Mouse (Mus musculus): ENCODE data around the gene Col15a1. TPM values are rescaled to one million over a fixed set of nuclear protein-coding genes. Genes with fewer than 3 reads are reported as not detected.

Col15a1 gene
- polyA plus RNA-seq, 1 experiment, result 0.18 TPM

DNA sequence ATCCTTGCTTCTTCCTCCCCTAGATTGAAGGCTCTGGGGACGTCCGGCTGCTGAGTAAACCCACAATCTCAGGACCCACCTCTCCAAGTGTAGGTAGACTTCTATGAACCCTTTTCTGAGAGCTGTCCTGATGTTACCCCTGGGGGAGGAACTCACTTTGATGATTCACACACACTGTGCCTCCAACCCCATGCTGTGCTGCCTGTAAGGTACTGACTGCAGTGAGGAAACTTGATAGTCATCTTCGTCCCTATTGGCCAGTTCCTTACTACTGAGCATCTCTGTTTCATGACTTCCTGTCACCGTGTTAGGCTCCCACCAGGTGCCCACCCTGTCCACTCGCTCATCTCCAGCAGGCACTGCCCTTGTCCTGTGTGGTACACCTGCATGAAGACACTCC, 72.2 kb downstream of the Col15a1 start:
- no peak for TF ChIP-seq SRF (IDR thresholded peaks at IDR 0.05; ENCODE audit: control insufficient read depth, insufficient read length, low read depth)
- TF ChIP-seq USF1 (IDR thresholded peaks at IDR 0.05; ENCODE audit: low read depth), result no peak
- TF ChIP-seq POLR2AphosphoS2 (IDR thresholded peaks at IDR 0.05; ENCODE audit: insufficient read length, low read depth), result no peak
- no peak for TF ChIP-seq POLR2A (IDR thresholded peaks at IDR 0.05; ENCODE audit: insufficient read length, low read depth)
- TF ChIP-seq TCF12 (IDR thresholded peaks at IDR 0.05; ENCODE audit: insufficient read depth, poor library complexity, severe bottlenecking), result no peak
- TF ChIP-seq REST (IDR thresholded peaks at IDR 0.05; ENCODE audit: insufficient read depth, insufficient read length), result no peak
- no peak for TF ChIP-seq MYOD1 (IDR thresholded peaks at IDR 0.05; ENCODE audit: control insufficient read depth in 1 of 3, insufficient read length in 2 of 3, low read depth in 2 of 3)
- no peak for TF ChIP-seq MYOG (IDR thresholded peaks at IDR 0.05; ENCODE audit: control insufficient read depth in 1 of 3, insufficient read depth in 1 of 3, insufficient read length in 2 of 3, low read depth in 2 of 3)
- no peak for TF ChIP-seq MAX (IDR thresholded peaks at IDR 0.05; ENCODE audit: low read depth)
- TF ChIP-seq E2F4 (IDR thresholded peaks at IDR 0.05; ENCODE audit: insufficient read depth), result no peak
- TF ChIP-seq CEBPB (IDR thresholded peaks at IDR 0.05; ENCODE audit: insufficient read depth, poor library complexity, severe bottlenecking), result no peak
- TF ChIP-seq TCF3 (IDR thresholded peaks at IDR 0.05; ENCODE audit: insufficient read length, low read depth), result no peak
- Histone ChIP-seq H3K27me3 (ENCODE audit: control insufficient read depth, insufficient read depth, insufficient read length) (peaks cover 35% of the 10 kb centered on the region), H3K36me3 (ENCODE audit: control insufficient read depth, insufficient read depth) (no peaks in the 10 kb centered on the region), H3K79me2 (ENCODE audit: control insufficient read depth, insufficient read depth) (no peaks in the 10 kb centered on the region), H3K4me3 (no peak overlapping the region), H3K4me2 (ENCODE audit: low read depth) (no peak overlapping the region), H3ac (ENCODE audit: control insufficient read depth, insufficient read length) (no peak overlapping the region)

GRCm38 (mm10) chr4:47281920-47282682, 74.1 kb downstream of the Col15a1 start:
- no peak overlapping the region for H3K4me2 ChIP-seq (ENCODE audit: low read depth)
- TF ChIP-seq MAX (IDR thresholded peaks at IDR 0.05; ENCODE audit: low read depth), result no peak
- no peak for TF ChIP-seq SRF (IDR thresholded peaks at IDR 0.05; ENCODE audit: control insufficient read depth, insufficient read length, low read depth)
- TF ChIP-seq E2F4 (IDR thresholded peaks at IDR 0.05; ENCODE audit: insufficient read depth), result no peak
- TF ChIP-seq TCF12 (IDR thresholded peaks at IDR 0.05; ENCODE audit: insufficient read depth, poor library complexity, severe bottlenecking), result no peak
- no peak for TF ChIP-seq CEBPB (IDR thresholded peaks at IDR 0.05; ENCODE audit: insufficient read depth, poor library complexity, severe bottlenecking)
- no peak for TF ChIP-seq REST (IDR thresholded peaks at IDR 0.05; ENCODE audit: insufficient read depth, insufficient read length)
- TF ChIP-seq TCF3 (IDR thresholded peaks at IDR 0.05; ENCODE audit: insufficient read length, low read depth), result no peak
- no peak overlapping the region for H3ac ChIP-seq (ENCODE audit: control insufficient read depth, insufficient read length)
- no peaks in the 10 kb centered on the region for H3K36me3 ChIP-seq (ENCODE audit: control insufficient read depth, insufficient read depth)
- H3K27me3 ChIP-seq (ENCODE audit: control insufficient read depth, insufficient read depth, insufficient read length), result peaks cover 50% of the 10 kb centered on the region
- no peak overlapping the region for H3K4me3 ChIP-seq
- no peaks in the 10 kb centered on the region for H3K79me2 ChIP-seq (ENCODE audit: control insufficient read depth, insufficient read depth)

- no peak overlapping the region for H3ac ChIP-seq (ENCODE audit: control insufficient read depth, insufficient read length)
These were observed 76.3 kb downstream of the Col15a1 start for GRCm38 (mm10) chr4:47284311-47284710.

GRCm38 (mm10) chr4:47284874-47285273, 76.9 kb downstream of the Col15a1 start:
- peaks cover 64% of the 10 kb centered on the region for H3K27me3 ChIP-seq (ENCODE audit: control insufficient read depth, insufficient read depth, insufficient read length)
- H3K79me2 ChIP-seq (ENCODE audit: control insufficient read depth, insufficient read depth), result no peaks in the 10 kb centered on the region
- H3ac ChIP-seq (ENCODE audit: control insufficient read depth, insufficient read length), result no peak overlapping the region
- no peak overlapping the region for H3K4me2 ChIP-seq (ENCODE audit: low read depth)
- no peaks in the 10 kb centered on the region for H3K36me3 ChIP-seq (ENCODE audit: control insufficient read depth, insufficient read depth)
- TF ChIP-seq TCF12 (IDR thresholded peaks at IDR 0.05; ENCODE audit: insufficient read depth, poor library complexity, severe bottlenecking) (no peak), TCF3 (IDR thresholded peaks at IDR 0.05; ENCODE audit: insufficient read length, low read depth) (no peak), CEBPB (IDR thresholded peaks at IDR 0.05; ENCODE audit: insufficient read depth, poor library complexity, severe bottlenecking) (no peak), E2F4 (IDR thresholded peaks at IDR 0.05; ENCODE audit: insufficient read depth) (no peak), MYOD1 (IDR thresholded peaks at IDR 0.05; ENCODE audit: control insufficient read depth in 1 of 3, insufficient read length in 2 of 3, low read depth in 2 of 3) (no peak), POLR2AphosphoS2 (IDR thresholded peaks at IDR 0.05; ENCODE audit: insufficient read length, low read depth) (no peak), SRF (IDR thresholded peaks at IDR 0.05; ENCODE audit: control insufficient read depth, insufficient read length, low read depth) (no peak), REST (IDR thresholded peaks at IDR 0.05; ENCODE audit: insufficient read depth, insufficient read length) (no peak), MYOG (IDR thresholded peaks at IDR 0.05; ENCODE audit: control insufficient read depth in 1 of 3, insufficient read depth in 1 of 3, insufficient read length in 2 of 3, low read depth in 2 of 3) (no peak), POLR2A (IDR thresholded peaks at IDR 0.05; ENCODE audit: insufficient read length, low read depth) (no peak), USF1 (IDR thresholded peaks at IDR 0.05; ENCODE audit: low read depth) (no peak), MAX (IDR thresholded peaks at IDR 0.05; ENCODE audit: low read depth) (no peak)
- no peak overlapping the region for H3K4me3 ChIP-seq

More at GRCm38 (mm10) chr4:47284311-47284710, 76.3 kb downstream of the Col15a1 start:
- Histone ChIP-seq H3K4me2 (ENCODE audit: low read depth) (no peak overlapping the region), H3K36me3 (ENCODE audit: control insufficient read depth, insufficient read depth) (no peaks in the 10 kb centered on the region), H3K4me3 (no peak overlapping the region), H3K27me3 (ENCODE audit: control insufficient read depth, insufficient read depth, insufficient read length) (peaks cover 64% of the 10 kb centered on the region), H3K79me2 (ENCODE audit: control insufficient read depth, insufficient read depth) (no peaks in the 10 kb centered on the region)
- TF ChIP-seq TCF12 (IDR thresholded peaks at IDR 0.05; ENCODE audit: insufficient read depth, poor library complexity, severe bottlenecking), result no peak
- TF ChIP-seq POLR2AphosphoS2 (IDR thresholded peaks at IDR 0.05; ENCODE audit: insufficient read length, low read depth), result no peak
- TF ChIP-seq MYOD1 (IDR thresholded peaks at IDR 0.05; ENCODE audit: control insufficient read depth in 1 of 3, insufficient read length in 2 of 3, low read depth in 2 of 3), result no peak

Measured in myocyte (in vitro differentiated cells).